Mouse (Mus musculus): ENCODE measurements around the gene Etfrf1. TPM values are rescaled to one million over a fixed set of nuclear protein-coding genes. Genes with fewer than 3 reads are reported as not detected.
A peak's percentile ranks its signal among the peaks of the same experiment; 100 is the strongest.

Gene Etfrf1
- polyA plus RNA-seq (2012; rRNA removed) (16.6 and 20.1 TPM in 2 replicates), polyA plus RNA-seq (2014; fragmentation: Nextera tagmentation; extraction: Ambion mirVana) (29.5 and 29.8 TPM in 2 replicates)

- H3K27ac ChIP-seq (replicated peaks; ENCODE audit: low read depth, low read length): peak within 1 kb of the TSS; percentile 95
- H3K4me3 ChIP-seq (replicated peaks; ENCODE audit: low read length): peak within 1 kb of the TSS; percentile 73
- H3K4me1 ChIP-seq (ENCODE audit: control insufficient read depth, insufficient read depth, low read length): 0 out of 2 replicates have a peak, but pooled peaks cover 3% of the 10 kb centered on the region
- H3K4me2 ChIP-seq (replicated peaks; ENCODE audit: low read depth, low read length, severe bottlenecking): peak within 1 kb of the TSS; percentile 68
- H3K36me3 ChIP-seq (ENCODE audit: control insufficient read depth, insufficient read depth, low read length): no peaks in the 10 kb centered on the region
- peak; percentile 100 for DNase-seq (ENCODE audit: low spot score)
- no peaks in the 10 kb centered on the region for H3K27me3 ChIP-seq (ENCODE audit: control insufficient read depth, insufficient read depth, low read length)
- peak; percentile 99 for ATAC-seq (ENCODE audit: low FRiP score, low read depth)
- H3K9ac ChIP-seq (ENCODE audit: low read depth, low read length, severe bottlenecking): peak within 1 kb of the TSS; percentile 86
- peak; percentile 96; the same call in 1 of the 2 replicates for TF ChIP-seq POLR2A (IDR thresholded peaks at IDR 0.05; ENCODE audit: borderline replicate concordance, extremely low read depth, insufficient read depth, insufficient read length)
- WGBS: under 1% methylated on average over 35 of the region's 36 CpGs
- no peaks in the 10 kb centered on the region for H3K9me3 ChIP-seq (ENCODE audit: control insufficient read depth, low read length)
Observed at GRCm38 (mm10) chr6:145210816-145211338, at the start of gene Etfrf1, which contains the start of gene Casc1. Etfrf1 (plus strand) TSS chr6:145211134. Casc1 (minus strand) TSS chr6:145211005.

- DNase-seq (ENCODE audit: low spot score): no peak
- Histone ChIP-seq H3K4me3 (replicated peaks; ENCODE audit: low read length) (no peak overlapping the region), H3K27ac (replicated peaks; ENCODE audit: low read depth, low read length) (no peak overlapping the region), H3K4me2 (replicated peaks; ENCODE audit: low read depth, low read length, severe bottlenecking) (no peak overlapping the region), H3K36me3 (ENCODE audit: control insufficient read depth, insufficient read depth, low read length) (no peaks in the 10 kb centered on the region), H3K4me1 (ENCODE audit: control insufficient read depth, insufficient read depth, low read length) (peaks cover 35% of the 10 kb centered on the region), H3K9ac (ENCODE audit: low read depth, low read length, severe bottlenecking) (no peak overlapping the region), H3K27me3 (ENCODE audit: control insufficient read depth, insufficient read depth, low read length) (no peaks in the 10 kb centered on the region), H3K9me3 (ENCODE audit: control insufficient read depth, low read length) (no peaks in the 10 kb centered on the region)
- WGBS: 72% methylated on average over 14 of the region's 14 CpGs
- no peak for ATAC-seq (ENCODE audit: low FRiP score, low read depth)
- TF ChIP-seq POLR2A (IDR thresholded peaks at IDR 0.05; ENCODE audit: borderline replicate concordance, extremely low read depth, insufficient read depth, insufficient read length): no peak
Observed at GRCm38 (mm10) chr6:145171892-145172606, 38.9 kb upstream of the Etfrf1 start.

DNA sequence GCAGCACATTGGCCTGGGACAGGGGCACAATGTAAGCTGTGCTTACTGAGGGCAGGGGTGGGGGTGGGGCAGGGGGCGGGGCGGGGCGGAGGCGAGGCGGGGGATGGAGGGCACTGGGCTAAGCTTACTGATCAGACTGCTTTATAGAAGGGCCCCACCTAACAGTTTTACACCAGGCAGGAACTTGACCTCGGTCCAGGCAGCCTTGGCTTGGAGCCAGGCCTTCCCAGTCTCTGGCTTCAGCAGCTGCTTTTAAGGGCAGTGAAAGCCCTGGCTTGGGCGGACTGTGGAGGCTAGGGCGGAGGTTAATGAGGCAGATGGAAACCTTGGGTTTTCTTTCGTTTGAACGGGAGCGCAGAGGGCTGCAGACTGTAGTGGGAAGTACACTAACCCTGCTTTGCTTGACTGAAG, 37.1 kb upstream of the Etfrf1 start:
- Histone ChIP-seq H3K27me3 (ENCODE audit: control insufficient read depth, insufficient read depth, low read length) (no peaks in the 10 kb centered on the region), H3K9ac (ENCODE audit: low read depth, low read length, severe bottlenecking) (0 out of 2 replicates have a peak overlapping the region, but pooled peaks have one; percentile 31), H3K27ac (replicated peaks; ENCODE audit: low read depth, low read length) (0 out of 2 replicates have a peak overlapping the region, but pooled peaks have one; percentile 26), H3K4me1 (ENCODE audit: control insufficient read depth, insufficient read depth, low read length) (peaks cover 35% of the 10 kb centered on the region), H3K4me3 (replicated peaks; ENCODE audit: low read length) (no peak overlapping the region), H3K36me3 (ENCODE audit: control insufficient read depth, insufficient read depth, low read length) (no peaks in the 10 kb centered on the region), H3K9me3 (ENCODE audit: control insufficient read depth, low read length) (no peaks in the 10 kb centered on the region), H3K4me2 (replicated peaks; ENCODE audit: low read depth, low read length, severe bottlenecking) (peak overlapping the region; percentile 26; the same call in 1 of the 2 replicates)
- TF ChIP-seq POLR2A (IDR thresholded peaks at IDR 0.05; ENCODE audit: borderline replicate concordance, extremely low read depth, insufficient read depth, insufficient read length): no peak
- ATAC-seq (ENCODE audit: low FRiP score, low read depth): peak; percentile 81
- DNase-seq (ENCODE audit: low spot score): peak; percentile 88
- WGBS: 7% methylated on average over 7 of the region's 11 CpGs

DNA sequence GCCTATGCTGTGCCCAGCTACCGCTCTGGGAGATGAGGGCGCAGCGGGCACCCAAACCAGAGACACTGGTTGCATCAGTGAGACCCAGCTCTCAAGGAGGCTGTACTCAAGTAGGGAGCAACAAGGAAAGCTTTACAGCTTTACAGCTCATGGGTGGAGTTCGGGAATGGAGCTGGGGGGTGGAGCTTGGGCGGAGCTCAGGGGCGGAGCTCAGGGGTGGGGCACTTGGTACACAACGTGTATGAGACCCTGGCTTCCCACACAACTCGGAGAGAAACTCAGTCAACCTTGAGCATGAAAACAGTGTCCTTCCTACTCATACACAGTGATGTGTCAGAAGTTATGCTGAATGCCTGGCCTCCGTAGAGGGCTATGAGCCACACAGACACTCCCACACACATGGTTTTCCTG, 35.4 kb upstream of the Etfrf1 start:
- 0 out of 2 replicates have a peak overlapping the region, but pooled peaks have one; percentile 28 for H3K4me2 ChIP-seq (replicated peaks; ENCODE audit: low read depth, low read length, severe bottlenecking)
- TF ChIP-seq POLR2A (IDR thresholded peaks at IDR 0.05; ENCODE audit: borderline replicate concordance, extremely low read depth, insufficient read depth, insufficient read length): no peak
- WGBS: 28% methylated on average over 9 of the region's 9 CpGs
- peaks cover 35% of the 10 kb centered on the region for H3K4me1 ChIP-seq (ENCODE audit: control insufficient read depth, insufficient read depth, low read length)
- DNase-seq (ENCODE audit: low spot score) (no peak), ATAC-seq (ENCODE audit: low FRiP score, low read depth) (no peak)
- no peak overlapping the region for H3K4me3 ChIP-seq (replicated peaks; ENCODE audit: low read length)
- no peak overlapping the region for H3K9ac ChIP-seq (ENCODE audit: low read depth, low read length, severe bottlenecking)
- no peaks in the 10 kb centered on the region for H3K36me3 ChIP-seq (ENCODE audit: control insufficient read depth, insufficient read depth, low read length)
- H3K9me3 ChIP-seq (ENCODE audit: control insufficient read depth, low read length): no peaks in the 10 kb centered on the region
- no peak overlapping the region for H3K27ac ChIP-seq (replicated peaks; ENCODE audit: low read depth, low read length)
- H3K27me3 ChIP-seq (ENCODE audit: control insufficient read depth, insufficient read depth, low read length): no peaks in the 10 kb centered on the region

GRCm38 (mm10) chr6:145176474-145176873, 34.5 kb upstream of the Etfrf1 start:
- Histone ChIP-seq H3K4me3 (replicated peaks; ENCODE audit: low read length) (no peak overlapping the region), H3K36me3 (ENCODE audit: control insufficient read depth, insufficient read depth, low read length) (no peaks in the 10 kb centered on the region), H3K9ac (ENCODE audit: low read depth, low read length, severe bottlenecking) (no peak overlapping the region), H3K4me2 (replicated peaks; ENCODE audit: low read depth, low read length, severe bottlenecking) (no peak overlapping the region), H3K27ac (replicated peaks; ENCODE audit: low read depth, low read length) (no peak overlapping the region), H3K4me1 (ENCODE audit: control insufficient read depth, insufficient read depth, low read length) (peaks cover 35% of the 10 kb centered on the region), H3K9me3 (ENCODE audit: control insufficient read depth, low read length) (no peaks in the 10 kb centered on the region), H3K27me3 (ENCODE audit: control insufficient read depth, insufficient read depth, low read length) (no peaks in the 10 kb centered on the region)
- no peak for TF ChIP-seq POLR2A (IDR thresholded peaks at IDR 0.05; ENCODE audit: borderline replicate concordance, extremely low read depth, insufficient read depth, insufficient read length)
- no peak for ATAC-seq (ENCODE audit: low FRiP score, low read depth)
- WGBS: 31% methylated on average over 10 of the region's 10 CpGs
- no peak for DNase-seq (ENCODE audit: low spot score)
